Mouse (Mus musculus): ENCODE data around the gene Cenpf. TPM values are rescaled to one million over a fixed set of nuclear protein-coding genes. Genes with fewer than 3 reads are reported as not detected.
A peak's percentile ranks its signal among the peaks of the same experiment; 100 is the strongest.

Gene Cenpf
- 60.6 and 72.0 TPM in 2 replicates for polyA plus RNA-seq (2015; fragmentation: Nextera tagmentation; extraction: Ambion mirVana)

DNA sequence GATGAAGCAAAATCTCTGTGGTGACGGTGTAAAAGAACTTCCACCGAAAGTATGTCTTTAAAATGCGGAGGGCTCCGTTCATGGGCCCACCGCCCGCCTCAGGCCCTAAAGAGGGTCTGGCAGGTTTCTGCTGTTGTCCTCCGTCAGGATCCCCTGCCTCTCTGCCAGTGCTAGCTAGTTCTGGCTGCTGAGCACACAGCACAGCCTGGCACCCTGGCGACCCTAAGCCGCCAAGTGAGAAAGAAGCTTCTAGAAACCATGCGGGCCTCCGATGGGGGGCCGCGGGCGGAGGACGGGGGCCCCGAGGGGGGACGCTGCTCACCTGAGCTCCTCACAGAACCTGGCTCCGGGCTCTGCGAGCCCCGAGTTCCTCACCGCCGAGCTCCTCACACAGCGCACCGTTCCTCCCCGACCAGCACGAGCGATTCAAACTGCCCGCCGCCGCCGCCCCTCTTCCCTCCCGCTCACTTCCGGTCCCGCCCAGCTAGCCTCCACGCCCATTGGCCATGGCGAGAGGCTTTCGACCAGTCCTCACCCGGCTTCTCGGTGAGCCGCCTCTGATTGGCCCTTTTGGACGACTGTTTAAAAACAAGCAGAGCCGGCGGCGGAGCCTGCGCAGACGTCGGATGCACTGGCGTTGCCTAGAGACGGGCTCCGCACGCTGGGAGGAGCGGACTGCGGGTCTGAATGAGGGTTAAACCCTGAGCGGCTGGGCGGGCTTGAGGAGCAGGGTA lies at the start of gene Cenpf:
Cenpf (minus strand) TSS at position 433 of the 734 bp plus-strand sequence.
- peak; percentile 100 for ATAC-seq
- peak within 1 kb of the TSS; percentile 80 for H3K4me3 ChIP-seq (replicated peaks)
- H3K36me3 ChIP-seq, result peaks cover 7% of the 10 kb centered on the region
- H3K9ac ChIP-seq, result peak within 1 kb of the TSS; percentile 71
- WGBS, result under 1% methylated on average over 51 of the region's 55 CpGs
- 0 out of 2 replicates have a peak within 1 kb of the TSS, but pooled peaks have one; percentile 45 for H3K27ac ChIP-seq
- H3K4me2 ChIP-seq (replicated peaks), result peak within 1 kb of the TSS; percentile 81
- no peaks in the 10 kb centered on the region for H3K9me3 ChIP-seq
- no peaks in the 10 kb centered on the region for H3K27me3 ChIP-seq (replicated peaks)
- H3K4me1 ChIP-seq (replicated peaks), result peaks cover 14% of the 10 kb centered on the region

DNA sequence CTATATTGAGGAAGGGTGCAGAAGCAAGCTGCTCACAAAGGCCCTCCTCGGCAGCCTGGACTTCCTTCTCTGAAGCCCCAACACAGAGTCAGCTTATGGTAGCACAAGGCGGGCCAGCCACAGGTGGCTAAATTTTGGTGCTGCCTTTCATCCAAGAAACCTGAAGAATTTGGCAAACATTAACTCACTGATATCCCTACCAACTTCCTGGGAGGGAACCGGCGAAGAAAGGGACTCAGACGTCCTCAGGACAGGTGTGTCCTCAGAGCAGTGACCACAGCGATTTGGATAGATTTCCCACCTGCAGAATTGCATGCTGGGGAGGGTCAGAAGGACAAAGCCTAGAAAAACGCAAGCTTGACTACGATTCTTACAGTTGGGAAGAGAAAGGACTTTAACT lies 44.3 kb upstream of the Cenpf start:
- no peaks in the 10 kb centered on the region for H3K9me3 ChIP-seq
- no peak overlapping the region for H3K9ac ChIP-seq
- no peaks in the 10 kb centered on the region for H3K36me3 ChIP-seq
- 60% methylated on average over 8 of the region's 8 CpGs for WGBS
- no peak for ATAC-seq
- no peaks in the 10 kb centered on the region for H3K27me3 ChIP-seq (replicated peaks)
- H3K27ac ChIP-seq, result peak overlapping the region; percentile 6; the same call in 1 of the 2 replicates
- no peak overlapping the region for H3K4me3 ChIP-seq (replicated peaks)
- peaks cover 19% of the 10 kb centered on the region for H3K4me1 ChIP-seq (replicated peaks)
- no peak overlapping the region for H3K4me2 ChIP-seq (replicated peaks)

DNA sequence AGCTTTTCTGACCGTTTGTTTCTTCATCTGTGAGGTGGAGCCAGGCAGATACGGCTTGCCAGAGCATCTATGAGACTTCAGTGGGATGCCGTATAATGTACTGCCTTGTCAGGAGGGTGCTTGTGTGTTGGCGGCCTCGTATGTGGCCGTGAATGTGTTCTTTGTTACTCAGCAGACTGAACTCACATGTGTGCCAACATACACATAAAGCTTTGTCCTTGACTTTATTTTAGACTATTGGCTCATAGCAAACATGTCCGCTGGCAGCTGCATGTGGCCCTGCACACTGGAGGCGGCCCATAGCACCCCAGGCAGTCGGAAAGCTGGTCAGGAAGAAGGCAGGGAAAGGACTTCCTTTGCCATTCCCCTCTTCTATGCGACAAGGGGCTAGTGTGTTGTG lies 43.8 kb upstream of the Cenpf start:
- peak overlapping the region; percentile 6; the same call in 1 of the 2 replicates for H3K27ac ChIP-seq

DNA sequence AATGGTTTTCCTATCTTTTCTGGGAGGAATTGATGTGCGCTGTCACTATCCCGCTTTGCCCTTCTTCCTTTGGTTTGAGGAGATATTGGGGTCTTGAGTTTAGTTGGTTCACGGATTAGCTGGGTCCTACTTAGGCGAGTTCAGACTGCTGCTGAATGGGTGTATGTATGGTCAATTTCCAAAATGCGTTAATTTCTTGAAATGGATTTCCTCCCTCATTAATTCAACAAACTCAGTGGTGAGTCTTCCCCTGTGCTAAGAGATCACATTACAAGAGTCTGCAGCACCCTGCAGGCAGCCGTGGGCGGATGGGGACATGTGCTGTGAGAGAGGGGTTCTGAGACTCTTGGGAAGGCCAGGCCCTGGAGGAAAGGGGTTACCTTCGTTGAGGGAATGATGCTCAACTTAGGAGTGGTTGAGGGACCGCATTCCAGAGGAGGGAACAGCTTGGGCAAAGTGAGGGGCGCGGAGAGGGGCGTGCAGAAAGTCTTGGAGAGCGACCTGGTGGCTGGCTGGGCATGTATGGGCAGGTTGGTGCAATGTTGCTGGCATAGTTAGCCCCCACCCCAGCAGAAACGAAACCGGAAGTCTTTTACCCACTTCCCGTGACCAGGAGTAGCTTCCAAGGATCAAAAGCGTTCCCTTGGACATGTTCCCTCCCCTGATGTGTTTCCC lies 41.4 kb upstream of the Cenpf start:
- peaks cover 19% of the 10 kb centered on the region for H3K4me1 ChIP-seq (replicated peaks)
- ATAC-seq, result no peak
- 0 out of 2 replicates have a peak overlapping the region, but pooled peaks have one; percentile 17 for H3K27ac ChIP-seq
- peak overlapping the region; percentile 86 for H3K4me3 ChIP-seq (replicated peaks)
- 17% methylated on average over 17 of the region's 17 CpGs for WGBS
- H3K36me3 ChIP-seq, result no peaks in the 10 kb centered on the region
- H3K9me3 ChIP-seq, result no peaks in the 10 kb centered on the region
- no peaks in the 10 kb centered on the region for H3K27me3 ChIP-seq (replicated peaks)
- H3K9ac ChIP-seq, result peak overlapping the region; percentile 89
- peak overlapping the region; percentile 83 for H3K4me2 ChIP-seq (replicated peaks)

More for the DNA sequence above, 43.8 kb upstream of the Cenpf start:
- Histone ChIP-seq H3K4me2 (replicated peaks) (no peak overlapping the region), H3K4me3 (replicated peaks) (no peak overlapping the region), H3K9me3 (no peaks in the 10 kb centered on the region), H3K4me1 (replicated peaks) (peaks cover 19% of the 10 kb centered on the region), H3K9ac (no peak overlapping the region), H3K36me3 (no peaks in the 10 kb centered on the region), H3K27me3 (replicated peaks) (no peaks in the 10 kb centered on the region)
- 63% methylated on average over 10 of the region's 10 CpGs for whole genome bisulfite sequencing
- ATAC-seq, result no peak

DNA sequence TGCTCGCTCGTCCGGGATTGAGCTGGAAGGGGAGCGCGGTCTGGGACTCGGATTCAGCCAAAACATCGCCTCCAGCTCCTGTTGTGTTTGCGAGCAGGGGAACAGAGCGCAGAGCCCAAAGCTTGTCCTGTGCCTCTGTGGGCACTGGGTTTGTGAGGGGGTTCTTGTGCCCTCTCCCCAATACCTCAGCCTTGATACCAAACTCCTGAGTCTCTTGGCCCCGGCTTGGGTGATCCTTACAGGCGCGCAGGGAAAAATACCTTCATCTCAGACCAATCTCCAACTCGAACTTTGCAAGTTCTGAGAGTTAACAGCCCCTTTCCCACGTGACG lies 40.9 kb upstream of the Cenpf start:
- Histone ChIP-seq H3K27me3 (replicated peaks) (no peaks in the 10 kb centered on the region), H3K4me1 (replicated peaks) (peaks cover 19% of the 10 kb centered on the region), H3K9me3 (no peaks in the 10 kb centered on the region), H3K27ac (peak overlapping the region; percentile 92), H3K4me2 (replicated peaks) (peak overlapping the region; percentile 83), H3K36me3 (no peaks in the 10 kb centered on the region), H3K9ac (peak overlapping the region; percentile 89), H3K4me3 (replicated peaks) (peak overlapping the region; percentile 86)
- ATAC-seq, result no peak
- WGBS, result 1% methylated on average over 15 of the region's 15 CpGs

DNA sequence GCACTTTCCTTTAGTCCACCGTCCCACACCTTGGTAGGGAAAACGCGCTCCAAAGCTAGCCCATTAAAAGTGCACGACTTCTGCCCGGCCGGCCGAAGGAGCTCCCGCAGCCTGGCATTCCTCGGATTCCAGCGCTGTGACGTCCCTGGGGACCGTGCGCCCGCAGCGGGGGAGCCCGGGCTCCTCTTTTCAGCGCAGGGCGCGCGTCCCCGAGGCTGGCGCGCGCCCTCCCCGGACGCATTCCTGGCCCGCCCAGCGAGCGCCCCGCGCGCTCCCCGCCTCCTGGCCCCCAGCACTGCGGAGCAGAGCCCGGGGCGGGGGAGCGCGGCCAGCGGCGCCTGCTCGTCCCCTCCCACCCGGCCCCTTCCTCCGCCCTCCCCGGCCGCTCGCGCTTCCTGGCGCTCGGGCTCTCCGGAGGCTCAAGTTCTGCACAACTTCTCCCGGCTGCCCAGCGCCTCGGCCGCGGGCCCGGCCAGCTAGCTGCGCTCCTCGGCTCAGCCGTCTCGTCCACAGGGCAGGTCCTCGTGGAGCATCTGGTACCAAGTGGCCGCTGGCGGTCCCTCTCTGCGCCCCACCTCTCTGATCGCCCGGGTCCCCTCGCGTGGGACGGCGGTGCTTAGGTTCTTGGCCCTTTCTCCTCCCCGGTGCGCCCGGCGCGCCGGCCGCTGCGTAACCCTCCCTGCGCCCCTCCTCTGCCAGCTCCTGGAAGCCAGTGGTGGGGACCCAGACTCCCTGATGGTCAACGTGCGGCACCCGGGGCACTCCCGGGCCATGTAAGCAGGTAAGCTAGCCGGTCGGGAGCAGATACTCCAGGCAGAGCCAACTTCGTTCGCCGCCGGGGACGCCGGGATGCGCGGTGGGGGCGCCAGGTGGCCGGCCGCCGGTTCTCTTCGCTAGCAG lies 40.2 kb upstream of the Cenpf start, which contains the start of gene Ptpn14:
Ptpn14 (plus strand) TSS at position 385 of the 900 bp plus-strand sequence.
- whole genome bisulfite sequencing, result under 1% methylated on average over 91 of the region's 98 CpGs
- H3K4me3 ChIP-seq (replicated peaks), result peak within 1 kb of the TSS; percentile 86
- peak within 1 kb of the TSS; percentile 83 for H3K4me2 ChIP-seq (replicated peaks)
- no peaks in the 10 kb centered on the region for H3K36me3 ChIP-seq
- peaks cover 19% of the 10 kb centered on the region for H3K4me1 ChIP-seq (replicated peaks)
- no peaks in the 10 kb centered on the region for H3K27me3 ChIP-seq (replicated peaks)
- H3K27ac ChIP-seq, result peak within 1 kb of the TSS; percentile 92
- peak within 1 kb of the TSS; percentile 89 for H3K9ac ChIP-seq
- H3K9me3 ChIP-seq, result no peaks in the 10 kb centered on the region
- ATAC-seq, result peak; percentile 95

DNA sequence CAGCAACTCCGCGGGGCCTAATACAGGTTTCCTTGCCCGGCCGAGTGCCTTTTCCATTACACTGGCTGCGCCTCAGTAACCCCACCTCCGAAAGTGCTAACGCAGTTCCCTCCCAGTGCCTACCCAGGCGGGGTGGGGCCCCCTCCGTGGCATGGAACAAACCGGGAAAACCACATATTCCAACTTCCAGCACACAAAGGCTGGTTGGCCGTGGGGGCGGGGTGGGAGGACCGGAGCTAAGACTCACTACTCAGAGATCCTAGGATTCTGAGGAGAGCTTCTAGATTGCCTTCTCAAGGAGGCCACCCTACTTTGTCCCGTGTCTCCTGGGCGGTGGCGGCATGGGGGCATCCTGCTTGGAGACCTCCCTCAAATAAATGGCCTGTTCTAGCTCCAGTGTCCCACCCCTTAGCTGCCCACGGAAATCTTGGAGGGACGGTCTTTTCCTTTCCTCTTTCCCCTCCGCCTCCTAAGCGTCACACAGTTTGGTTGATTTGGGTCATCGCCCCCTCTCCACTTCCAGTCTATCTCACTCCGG lies 39.5 kb upstream of the Cenpf start:
- ATAC-seq, result peak; percentile 69
- H3K4me3 ChIP-seq (replicated peaks), result peak overlapping the region; percentile 86
- H3K9ac ChIP-seq, result peak overlapping the region; percentile 89
- peaks cover 19% of the 10 kb centered on the region for H3K4me1 ChIP-seq (replicated peaks)
- H3K9me3 ChIP-seq, result no peaks in the 10 kb centered on the region
- 3% methylated on average over 22 of the region's 22 CpGs for WGBS
- H3K36me3 ChIP-seq, result no peaks in the 10 kb centered on the region
- no peaks in the 10 kb centered on the region for H3K27me3 ChIP-seq (replicated peaks)
- peak overlapping the region; percentile 83 for H3K4me2 ChIP-seq (replicated peaks)
- H3K27ac ChIP-seq, result peak overlapping the region; percentile 92

DNA sequence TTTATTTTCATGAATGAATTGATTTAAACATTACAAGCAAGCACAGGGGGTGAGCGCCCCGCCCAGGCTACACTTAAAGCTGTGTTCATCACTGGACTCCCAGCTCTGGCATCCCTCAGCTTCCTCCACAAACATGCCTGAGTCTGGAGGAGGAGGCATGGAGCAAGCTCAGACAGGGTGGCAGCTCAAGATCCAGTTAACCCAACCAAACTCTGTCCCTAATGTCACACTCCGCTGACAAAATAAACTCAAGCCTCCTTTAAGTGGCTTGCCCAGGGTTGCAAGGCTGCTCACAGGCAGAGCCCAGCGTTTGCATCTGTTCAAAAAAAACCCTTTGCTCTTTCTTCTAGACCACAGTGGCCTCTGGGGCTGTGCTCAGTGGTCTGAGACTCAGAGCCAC lies 38.2 kb upstream of the Cenpf start:
- no peak for ATAC-seq
- H3K4me3 ChIP-seq (replicated peaks), result no peak overlapping the region
- H3K9me3 ChIP-seq, result no peaks in the 10 kb centered on the region
- H3K27me3 ChIP-seq (replicated peaks), result no peaks in the 10 kb centered on the region
- WGBS, result 71% methylated on average over 4 of the region's 4 CpGs
- H3K4me1 ChIP-seq (replicated peaks), result peaks cover 11% of the 10 kb centered on the region
- H3K4me2 ChIP-seq (replicated peaks), result no peak overlapping the region
- H3K9ac ChIP-seq, result no peak overlapping the region
- no peaks in the 10 kb centered on the region for H3K36me3 ChIP-seq
- H3K27ac ChIP-seq, result no peak overlapping the region

DNA sequence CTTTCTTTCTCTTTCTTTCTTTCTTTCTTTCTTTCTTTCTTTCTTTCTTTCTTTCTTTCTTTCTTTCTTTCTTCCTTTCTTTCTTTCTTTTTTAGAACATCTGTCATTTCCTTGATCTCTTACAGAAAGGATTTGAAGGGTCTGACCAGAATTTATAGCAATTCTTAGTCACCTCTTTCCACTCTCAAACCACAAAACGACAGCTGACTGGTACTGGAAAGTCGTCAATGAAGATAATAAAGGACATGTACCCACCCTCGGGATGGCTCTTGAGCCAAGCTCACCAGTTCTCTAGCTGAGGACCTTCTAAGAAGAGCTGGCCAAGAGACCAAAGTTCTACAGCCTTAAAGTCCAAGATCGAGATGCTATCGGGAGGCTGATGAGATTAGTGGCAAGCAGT lies 30.7 kb upstream of the Cenpf start:
- WGBS, result 79% methylated on average over 5 of the region's 5 CpGs
- no peaks in the 10 kb centered on the region for H3K27me3 ChIP-seq (replicated peaks)
- no peaks in the 10 kb centered on the region for H3K4me1 ChIP-seq (replicated peaks)
- H3K36me3 ChIP-seq, result no peaks in the 10 kb centered on the region
- no peak overlapping the region for H3K27ac ChIP-seq
- H3K4me2 ChIP-seq (replicated peaks), result no peak overlapping the region
- no peaks in the 10 kb centered on the region for H3K9me3 ChIP-seq
- ATAC-seq, result no peak
- no peak overlapping the region for H3K9ac ChIP-seq
- H3K4me3 ChIP-seq (replicated peaks), result no peak overlapping the region

DNA sequence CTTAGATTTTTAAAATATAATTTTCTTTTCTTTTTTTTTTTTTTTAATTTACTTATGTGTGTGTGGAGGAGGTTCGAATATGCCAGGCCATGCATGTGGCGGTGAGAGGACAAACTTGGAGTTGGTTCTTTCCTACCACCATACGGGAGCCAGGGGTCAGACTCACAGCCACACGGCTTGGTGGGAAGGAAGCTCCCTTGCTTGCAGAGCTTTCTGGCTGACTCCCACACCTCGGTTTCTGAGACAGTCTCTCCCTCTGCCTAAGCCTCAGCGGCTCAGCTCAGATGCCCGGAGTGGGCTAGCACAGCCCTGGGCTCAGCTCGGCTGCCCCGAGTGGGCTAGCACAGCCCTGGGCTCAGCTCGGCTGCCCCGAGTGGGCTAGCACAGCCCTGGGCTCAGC lies 29.7 kb upstream of the Cenpf start:
- Histone ChIP-seq H3K4me1 (replicated peaks) (no peaks in the 10 kb centered on the region), H3K9ac (no peak overlapping the region), H3K27ac (no peak overlapping the region), H3K9me3 (no peaks in the 10 kb centered on the region), H3K36me3 (no peaks in the 10 kb centered on the region), H3K27me3 (replicated peaks) (no peaks in the 10 kb centered on the region), H3K4me3 (replicated peaks) (no peak overlapping the region), H3K4me2 (replicated peaks) (no peak overlapping the region)
- WGBS, result 85% methylated on average over 11 of the region's 11 CpGs
- no peak for ATAC-seq

DNA sequence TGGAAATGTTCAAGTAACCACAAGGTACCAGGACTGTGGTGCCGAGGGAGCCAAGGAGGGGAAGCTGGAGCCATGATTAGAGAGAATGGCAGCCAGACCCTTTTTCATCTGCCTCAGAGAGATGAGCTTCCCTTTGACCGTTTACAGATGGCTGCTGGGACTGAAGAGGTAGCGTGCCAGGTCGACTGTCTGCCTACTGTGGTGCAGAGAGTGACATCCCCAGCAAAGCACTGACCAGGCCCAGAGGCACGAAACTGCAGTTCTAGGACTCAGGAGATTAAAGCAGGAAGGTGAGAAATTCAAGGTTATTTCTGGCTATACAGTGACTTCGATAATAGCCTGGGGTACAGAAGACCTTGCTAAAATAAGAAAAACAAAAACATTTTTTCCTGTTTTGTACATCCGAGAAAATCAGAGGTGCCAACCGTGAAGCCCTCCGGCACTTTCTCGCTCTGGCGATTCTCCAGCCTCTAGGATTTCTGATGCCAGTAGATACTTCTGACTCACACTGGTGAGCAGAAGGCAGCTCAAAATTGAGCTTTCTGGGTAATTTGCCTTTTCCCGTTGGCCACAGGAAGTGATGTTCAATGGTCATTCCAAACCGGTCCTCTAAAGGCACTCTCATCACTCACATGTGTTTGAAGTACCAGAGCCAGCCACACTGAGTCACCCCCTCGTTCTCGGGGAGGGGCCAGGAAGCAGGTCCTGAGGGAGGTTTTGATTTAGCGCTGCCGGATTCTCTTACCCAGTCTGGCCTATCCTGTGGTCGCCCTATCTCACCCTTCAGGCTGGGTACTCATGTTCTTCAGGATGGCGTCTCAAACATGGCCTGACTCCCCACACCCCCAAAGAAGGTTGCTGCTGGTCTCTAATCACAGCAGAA lies 28.3 kb upstream of the Cenpf start:
- no peak for ATAC-seq
- no peak overlapping the region for H3K4me2 ChIP-seq (replicated peaks)
- 59% methylated on average over 19 of the region's 19 CpGs for WGBS
- H3K36me3 ChIP-seq, result no peaks in the 10 kb centered on the region
- H3K9ac ChIP-seq, result no peak overlapping the region
- H3K27me3 ChIP-seq (replicated peaks), result no peaks in the 10 kb centered on the region
- no peak overlapping the region for H3K4me3 ChIP-seq (replicated peaks)
- no peaks in the 10 kb centered on the region for H3K4me1 ChIP-seq (replicated peaks)
- no peaks in the 10 kb centered on the region for H3K9me3 ChIP-seq
- H3K27ac ChIP-seq, result no peak overlapping the region
